ENCODE assay signal across 18 mouse cellular contexts in the genomic region with DNA sequence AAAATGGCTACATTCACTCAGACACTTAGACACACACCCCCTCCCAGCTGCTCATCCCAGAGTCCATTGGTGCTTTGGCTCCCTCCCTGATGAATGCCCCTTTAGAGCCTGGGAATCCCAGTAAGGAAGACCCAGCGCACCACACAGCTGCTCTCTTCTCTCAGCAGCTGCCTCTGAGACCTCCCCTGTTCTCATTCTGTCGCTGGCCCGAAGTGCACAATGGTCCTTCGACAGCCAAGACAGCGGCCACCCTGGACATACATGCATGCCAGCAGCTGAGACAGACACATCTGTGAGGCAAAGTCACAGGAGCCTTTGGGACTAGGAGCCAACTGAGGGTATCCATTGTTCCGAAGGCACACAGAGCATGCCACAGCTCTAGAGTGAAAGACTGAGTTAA.
DNase-seq lines count a peak whose midpoint lies in the region; ATAC-seq and TF ChIP-seq lines count a peak whose summit lies in the region.
"Had no signal": no experiment of that assay in that cellular context is flagged by ENCODE, and none has a peak within 500 bp of the region (broad histone marks: within the 10 kb centered on the region; RNA-seq: fewer than 3 reads in every experiment).

No protein-coding gene starts in this region.

- no peaks in the 10 kb centered on the region for H3K36me3 ChIP-seq in forebrain, postnatal 0 days (ENCODE audit: insufficient read depth)
- no peaks in the 10 kb centered on the region for H3K36me3 ChIP-seq in forebrain, embryonic 14.5 days (ENCODE audit: control insufficient read depth, insufficient read depth, low read length)
- H3K36me3 ChIP-seq in midbrain, postnatal 0 days (ENCODE audit: insufficient read depth, low read length), result no peaks in the 10 kb centered on the region
- H3K36me3 ChIP-seq in midbrain, embryonic 14.5 days (ENCODE audit: control insufficient read depth, insufficient read depth, low read length), result no peaks in the 10 kb centered on the region
- no peaks in the 10 kb centered on the region for H3K36me3 ChIP-seq in neural tube, embryonic 13.5 days
- H3K36me3 ChIP-seq: embryonic facial prominence, embryonic 12.5 days; forebrain, embryonic 10.5 days had no signal

- H3K4me1 ChIP-seq in forebrain, postnatal 0 days (ENCODE audit: insufficient read depth), result no peaks in the 10 kb centered on the region
- H3K4me1 ChIP-seq in forebrain, embryonic 14.5 days (ENCODE audit: control insufficient read depth, insufficient read depth, low read length), result no peaks in the 10 kb centered on the region
- peaks cover 3% of the 10 kb centered on the region; the same call in 1 of the 2 replicates for H3K4me1 ChIP-seq in midbrain, postnatal 0 days (ENCODE audit: insufficient read depth, low read length)
- H3K4me1 ChIP-seq in midbrain, embryonic 14.5 days (ENCODE audit: control insufficient read depth, insufficient read depth, low read length), result no peaks in the 10 kb centered on the region
- peaks cover 32% of the 10 kb centered on the region for H3K4me1 ChIP-seq in neural tube, embryonic 13.5 days (replicated peaks)
- H3K4me1 ChIP-seq: forebrain, embryonic 10.5 days had no signal

- no peak for TF ChIP-seq CTCF in forebrain, postnatal 0 days (IDR thresholded peaks at IDR 0.05; ENCODE audit: low read depth)
- no peak for TF ChIP-seq CTCF in midbrain, postnatal 0 days (IDR thresholded peaks at IDR 0.05)

- WGBS in forebrain, postnatal 0 days, result 74% methylated on average over 6 of the region's 6 CpGs
- WGBS in forebrain, embryonic 14.5 days, result 81% methylated on average over 6 of the region's 6 CpGs
- 49% methylated on average over 6 of the region's 6 CpGs for WGBS in midbrain, postnatal 0 days
- 35% methylated on average over 6 of the region's 6 CpGs for WGBS in midbrain, embryonic 14.5 days
- 38% methylated on average over 6 of the region's 6 CpGs for WGBS in neural tube, embryonic 13.5 days

- no peak for DNase-seq in forebrain, postnatal 0 days
- DNase-seq in forebrain, embryonic 14.5 days (ENCODE audit: low spot score), result no peak
- DNase-seq in layer of hippocampus, adult 9-11 months, result peak; percentile 38
- no peak for DNase-seq in layer of hippocampus, adult 18-20 months (ENCODE audit: low spot score in 2 of 2)
- DNase-seq in midbrain, postnatal 0 days (ENCODE audit: low spot score), result peak; percentile 64
- no peak for DNase-seq in midbrain, embryonic 14.5 days
- DNase-seq in B cell, adult 2 months, result no peak
- DNase-seq: adrenal gland, postnatal 36 days; cerebellum, postnatal 36 days; liver; lung, adult 18-20 months; lung, postnatal 36 days; thymus, adult 2 months had no signal

- peak; percentile 73 for ATAC-seq in forebrain, postnatal 0 days
- no peak for ATAC-seq in forebrain, embryonic 14.5 days
- ATAC-seq in midbrain, postnatal 0 days (ENCODE audit: low FRiP score), result peak; percentile 65
- ATAC-seq in midbrain, embryonic 14.5 days (ENCODE audit: low FRiP score, low TSS enrichment), result no peak
- ATAC-seq in neural tube, embryonic 13.5 days (ENCODE audit: low read depth), result peak; percentile 68; the same call in 1 of the 2 replicates
- ATAC-seq: inflammation-experienced regulatory T-cells, adult 6 months; Patski had no signal

- H3K9me3 ChIP-seq in forebrain, postnatal 0 days (ENCODE audit: low read length), result no peaks in the 10 kb centered on the region
- H3K9me3 ChIP-seq in forebrain, embryonic 14.5 days (replicated peaks; ENCODE audit: control insufficient read depth, low read length), result no peaks in the 10 kb centered on the region
- H3K9me3 ChIP-seq in midbrain, postnatal 0 days (ENCODE audit: low read length), result no peaks in the 10 kb centered on the region
- no peaks in the 10 kb centered on the region for H3K9me3 ChIP-seq in midbrain, embryonic 14.5 days (ENCODE audit: control insufficient read depth, low read length)
- no peaks in the 10 kb centered on the region for H3K9me3 ChIP-seq in neural tube, embryonic 13.5 days
- H3K9me3 ChIP-seq: embryonic facial prominence, embryonic 12.5 days; forebrain, embryonic 10.5 days had no signal

- H3K27me3 ChIP-seq in forebrain, postnatal 0 days (ENCODE audit: insufficient read depth, low read length), result no peaks in the 10 kb centered on the region
- H3K27me3 ChIP-seq in forebrain, embryonic 14.5 days (replicated peaks; ENCODE audit: control insufficient read depth, insufficient read depth, low read length), result no peaks in the 10 kb centered on the region
- H3K27me3 ChIP-seq in midbrain, postnatal 0 days (ENCODE audit: insufficient read depth, low read length), result no peaks in the 10 kb centered on the region
- no peaks in the 10 kb centered on the region for H3K27me3 ChIP-seq in midbrain, embryonic 14.5 days (ENCODE audit: control insufficient read depth, insufficient read depth, low read length)
- no peaks in the 10 kb centered on the region for H3K27me3 ChIP-seq in neural tube, embryonic 13.5 days
- H3K27me3 ChIP-seq: Patski had no signal

- H3K4me3 ChIP-seq in forebrain, postnatal 0 days (ENCODE audit: low read depth, low read length), result no peak overlapping the region
- no peak overlapping the region for H3K4me3 ChIP-seq in forebrain, embryonic 14.5 days (ENCODE audit: low read depth, low read length)
- H3K4me3 ChIP-seq in midbrain, postnatal 0 days (ENCODE audit: low read depth, low read length), result no peak overlapping the region
- H3K4me3 ChIP-seq in midbrain, embryonic 14.5 days (replicated peaks; ENCODE audit: low read depth, low read length), result no peak overlapping the region
- no peak overlapping the region for H3K4me3 ChIP-seq in neural tube, embryonic 13.5 days
- H3K4me3 ChIP-seq: embryonic facial prominence, embryonic 12.5 days; forebrain, embryonic 10.5 days had no signal

- no peak overlapping the region for H3K9ac ChIP-seq in forebrain, postnatal 0 days
- H3K9ac ChIP-seq in forebrain, embryonic 14.5 days (ENCODE audit: low read length), result no peak overlapping the region
- no peak overlapping the region for H3K9ac ChIP-seq in midbrain, postnatal 0 days (replicated peaks; ENCODE audit: low read length, poor library complexity, severe bottlenecking)
- H3K9ac ChIP-seq in midbrain, embryonic 14.5 days (replicated peaks; ENCODE audit: low read length), result no peak overlapping the region
- no peak overlapping the region for H3K9ac ChIP-seq in neural tube, embryonic 13.5 days
- H3K9ac ChIP-seq: embryonic facial prominence, embryonic 12.5 days had no signal

- no peak overlapping the region for H3K27ac ChIP-seq in forebrain, postnatal 0 days (ENCODE audit: low read depth, low read length)
- H3K27ac ChIP-seq in forebrain, embryonic 14.5 days (ENCODE audit: low read depth, low read length), result no peak overlapping the region
- H3K27ac ChIP-seq in midbrain, postnatal 0 days (ENCODE audit: low read depth, low read length), result no peak overlapping the region
- no peak overlapping the region for H3K27ac ChIP-seq in midbrain, embryonic 14.5 days (replicated peaks; ENCODE audit: low read depth, low read length)
- H3K27ac ChIP-seq in neural tube, embryonic 13.5 days (replicated peaks), result 0 out of 2 replicates have a peak overlapping the region, but pooled peaks have one; percentile 9
- H3K27ac ChIP-seq: embryonic facial prominence, embryonic 12.5 days; forebrain, embryonic 10.5 days had no signal

- no peak overlapping the region for H3K4me2 ChIP-seq in forebrain, postnatal 0 days (ENCODE audit: low read depth)
- H3K4me2 ChIP-seq in forebrain, embryonic 14.5 days (ENCODE audit: low read length), result no peak overlapping the region
- no peak overlapping the region for H3K4me2 ChIP-seq in midbrain, postnatal 0 days (ENCODE audit: low read depth, low read length, poor library complexity, severe bottlenecking)
- H3K4me2 ChIP-seq in midbrain, embryonic 14.5 days (ENCODE audit: low read length), result no peak overlapping the region
- no peak overlapping the region for H3K4me2 ChIP-seq in neural tube, embryonic 13.5 days
- H3K4me2 ChIP-seq: embryonic facial prominence, embryonic 12.5 days had no signal

Comparison
In these comparisons a context has a peak if more than half of its experiments do, and no peak if none do; other contexts are left out.
1. ATAC-seq: peak in forebrain, postnatal 0 days (single experiment), midbrain, postnatal 0 days (single experiment) and neural tube, embryonic 13.5 days (single experiment); none in forebrain, embryonic 14.5 days (single experiment) and midbrain, embryonic 14.5 days (single experiment).
2. DNase-seq: peak in layer of hippocampus, adult 9-11 months (single experiment) and midbrain, postnatal 0 days (single experiment); none in forebrain, postnatal 0 days (single experiment), forebrain, embryonic 14.5 days (single experiment), layer of hippocampus, adult 18-20 months (0 of 2), midbrain, embryonic 14.5 days (single experiment) and B cell, adult 2 months (0 of 2).